Mouse (Mus musculus): ENCODE results near the gene Meaf6. TPM values are rescaled to one million over a fixed set of nuclear protein-coding genes. Genes with fewer than 3 reads are reported as not detected.

Gene Meaf6
- polyA plus RNA-seq, 1 experiment: 12.7 TPM

DNA sequence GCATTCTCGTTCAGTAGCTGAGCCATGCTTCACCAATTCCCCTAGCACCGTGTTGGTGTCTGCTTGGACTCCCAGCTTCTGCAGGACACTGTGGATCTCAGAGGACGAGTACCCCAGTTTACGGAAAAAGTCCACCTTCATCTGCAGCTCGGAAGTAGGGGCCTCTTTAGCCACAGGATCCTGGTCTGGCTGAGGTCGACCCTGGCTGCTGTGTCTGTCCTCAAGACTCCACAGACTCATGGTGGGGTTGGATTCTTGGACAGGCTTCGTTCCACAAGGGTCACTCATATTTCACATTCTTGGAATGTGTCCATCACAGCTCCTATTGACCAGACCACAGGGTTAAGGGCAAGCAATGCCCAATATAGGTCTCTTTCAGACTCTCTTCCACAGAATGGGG lies 41.8 kb downstream of the Meaf6 start:
- TF ChIP-seq CTCF (IDR thresholded peaks at IDR 0.05; ENCODE audit: extremely low read depth, insufficient read depth, insufficient read length, insufficient replicate concordance): no peak
- no peak for TF ChIP-seq POLR2A (IDR thresholded peaks at IDR 0.05; ENCODE audit: low read depth, low read length)
- 36% methylated on average over 7 of the region's 7 CpGs for WGBS
- Histone ChIP-seq H3K4me1 (ENCODE audit: control insufficient read depth, insufficient read depth, insufficient read length) (peaks cover 35% of the 10 kb centered on the region; the same call in 1 of the 2 replicates), H3K4me3 (ENCODE audit: extremely low read depth, insufficient read depth, insufficient read length) (peak overlapping the region; percentile 85), H3K27ac (ENCODE audit: insufficient read depth, low read length) (peak overlapping the region; percentile 99), H3K27me3 (ENCODE audit: control insufficient read depth, insufficient read depth, low read length) (no peaks in the 10 kb centered on the region), H3K36me3 (ENCODE audit: control insufficient read depth, insufficient read depth, low read length) (peaks cover 22% of the 10 kb centered on the region)
- no peak for DNase-seq (ENCODE audit: low read depth in 1 of 2, low spot score in 2 of 2)

DNA sequence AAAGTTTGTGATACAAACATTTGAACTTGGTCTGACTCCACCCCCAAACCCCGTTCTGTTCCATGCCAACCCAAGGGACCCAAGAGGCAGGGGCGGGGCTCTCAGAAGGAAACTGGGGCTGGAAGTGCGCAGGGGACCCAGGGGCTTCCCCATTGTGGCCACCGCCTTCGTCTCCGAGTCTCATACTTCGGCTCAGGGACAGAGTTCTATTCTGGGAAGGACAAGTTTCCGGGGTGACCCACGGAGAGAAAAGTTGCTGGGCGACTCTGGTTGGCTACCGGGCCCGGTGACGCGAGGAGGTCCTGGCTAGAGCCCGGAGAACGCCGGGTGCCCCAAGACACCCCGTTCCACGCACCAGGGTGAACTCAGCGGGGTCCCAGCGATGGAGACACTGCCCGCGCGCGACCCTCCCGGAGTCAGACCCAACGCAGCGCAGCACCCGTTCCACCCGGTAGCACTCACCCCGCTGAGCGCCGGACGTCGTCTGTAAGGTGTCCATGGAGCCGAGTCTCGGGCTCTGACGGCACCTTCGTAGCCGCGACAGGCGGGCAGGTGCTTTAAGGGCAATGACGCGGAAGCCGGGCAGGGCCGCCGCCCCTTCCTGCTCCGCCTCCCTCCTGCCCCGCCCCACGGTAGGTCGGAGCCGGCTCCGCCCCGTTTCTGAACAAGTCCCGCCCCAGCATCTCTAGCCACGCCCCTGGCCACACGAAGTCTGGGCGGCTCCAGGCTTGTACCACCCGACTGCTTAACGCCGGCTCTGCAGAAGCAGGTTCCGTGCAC lies 42.6 kb downstream of the Meaf6 start, which contains the start of gene Zc3h12a:
TSS of gene Zc3h12a (minus strand) at position 536 of the 780 bp plus-strand sequence.
- DNase-seq (ENCODE audit: low read depth in 1 of 2, low spot score in 2 of 2): peak; percentile 91 to 93
- Histone ChIP-seq H3K27ac (ENCODE audit: insufficient read depth, low read length) (peak within 1 kb of the TSS; percentile 99), H3K36me3 (ENCODE audit: control insufficient read depth, insufficient read depth, low read length) (peaks cover 19% of the 10 kb centered on the region), H3K4me3 (ENCODE audit: extremely low read depth, insufficient read depth, insufficient read length) (peak within 1 kb of the TSS; percentile 85), H3K27me3 (ENCODE audit: control insufficient read depth, insufficient read depth, low read length) (no peaks in the 10 kb centered on the region), H3K4me1 (ENCODE audit: control insufficient read depth, insufficient read depth, insufficient read length) (peaks cover 29% of the 10 kb centered on the region; the same call in 1 of the 2 replicates)
- under 1% methylated on average over 62 of the region's 62 CpGs for WGBS
- TF ChIP-seq CTCF (IDR thresholded peaks at IDR 0.05; ENCODE audit: extremely low read depth, insufficient read depth, insufficient read length, insufficient replicate concordance) (no peak), POLR2A (IDR thresholded peaks at IDR 0.05; ENCODE audit: low read depth, low read length) (peak; percentile 93)

DNA sequence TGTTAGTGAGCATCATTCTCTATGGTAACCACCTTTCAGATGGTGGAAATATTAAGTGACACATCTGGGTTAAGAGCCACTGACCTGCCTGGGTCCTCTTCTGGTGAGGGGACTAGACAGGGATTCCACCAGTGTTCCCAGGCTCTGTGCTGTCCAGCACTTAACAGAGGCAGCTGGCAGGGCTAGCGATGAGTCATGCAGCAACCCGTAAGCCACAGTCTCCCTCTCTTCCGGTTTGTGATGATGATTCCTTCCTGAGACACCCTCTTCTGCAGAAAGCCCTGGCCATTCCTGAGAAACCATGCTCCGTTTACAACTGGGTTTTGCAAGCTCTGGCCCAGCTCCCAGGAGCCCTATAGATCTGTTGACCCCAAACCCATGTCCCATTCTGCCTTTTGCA lies 46.6 kb downstream of the Meaf6 start:
- no peak for TF ChIP-seq POLR2A (IDR thresholded peaks at IDR 0.05; ENCODE audit: low read depth, low read length)
- TF ChIP-seq CTCF (IDR thresholded peaks at IDR 0.05; ENCODE audit: extremely low read depth, insufficient read depth, insufficient read length, insufficient replicate concordance): no peak
- Histone ChIP-seq H3K27me3 (ENCODE audit: control insufficient read depth, insufficient read depth, low read length) (no peaks in the 10 kb centered on the region), H3K4me1 (ENCODE audit: control insufficient read depth, insufficient read depth, insufficient read length) (peaks cover 8% of the 10 kb centered on the region; the same call in 1 of the 2 replicates), H3K4me3 (ENCODE audit: extremely low read depth, insufficient read depth, insufficient read length) (no peak overlapping the region), H3K27ac (ENCODE audit: insufficient read depth, low read length) (no peak overlapping the region), H3K36me3 (ENCODE audit: control insufficient read depth, insufficient read depth, low read length) (peaks cover 3% of the 10 kb centered on the region)
- WGBS: 13% methylated on average over 4 of the region's 4 CpGs
- DNase-seq (ENCODE audit: low read depth in 1 of 2, low spot score in 2 of 2): no peak

- H3K4me3 ChIP-seq (ENCODE audit: extremely low read depth, insufficient read depth, insufficient read length): no peak overlapping the region
- H3K27ac ChIP-seq (ENCODE audit: insufficient read depth, low read length): no peak overlapping the region
- peak in 1 of 2 experiments; percentile 72 for DNase-seq (ENCODE audit: low read depth in 1 of 2, low spot score in 2 of 2)
- TF ChIP-seq POLR2A (IDR thresholded peaks at IDR 0.05; ENCODE audit: low read depth, low read length) (no peak), CTCF (IDR thresholded peaks at IDR 0.05; ENCODE audit: extremely low read depth, insufficient read depth, insufficient read length, insufficient replicate concordance) (peak; percentile 48; the same call in 1 of the 2 replicates)
- H3K27me3 ChIP-seq (ENCODE audit: control insufficient read depth, insufficient read depth, low read length): no peaks in the 10 kb centered on the region
- WGBS: 31% methylated on average over 5 of the region's 5 CpGs
- H3K4me1 ChIP-seq (ENCODE audit: control insufficient read depth, insufficient read depth, insufficient read length): peaks cover 6% of the 10 kb centered on the region; the same call in 1 of the 2 replicates
- no peaks in the 10 kb centered on the region for H3K36me3 ChIP-seq (ENCODE audit: control insufficient read depth, insufficient read depth, low read length)
Measured at GRCm38 (mm10) chr4:125132394-125132793, 47.5 kb downstream of the Meaf6 start.

- no peaks in the 10 kb centered on the region; the same call in 1 of the 2 replicates for H3K4me1 ChIP-seq (ENCODE audit: control insufficient read depth, insufficient read depth, insufficient read length)
- DNase-seq (ENCODE audit: low read depth in 1 of 2, low spot score in 2 of 2): no peak
- H3K36me3 ChIP-seq (ENCODE audit: control insufficient read depth, insufficient read depth, low read length): no peaks in the 10 kb centered on the region
- no peak overlapping the region for H3K4me3 ChIP-seq (ENCODE audit: extremely low read depth, insufficient read depth, insufficient read length)
- 81% methylated on average over 4 of the region's 4 CpGs for WGBS
- TF ChIP-seq POLR2A (IDR thresholded peaks at IDR 0.05; ENCODE audit: low read depth, low read length) (no peak), CTCF (IDR thresholded peaks at IDR 0.05; ENCODE audit: extremely low read depth, insufficient read depth, insufficient read length, insufficient replicate concordance) (no peak)
- no peak overlapping the region for H3K27ac ChIP-seq (ENCODE audit: insufficient read depth, low read length)
- no peaks in the 10 kb centered on the region for H3K27me3 ChIP-seq (ENCODE audit: control insufficient read depth, insufficient read depth, low read length)
Measured at GRCm38 (mm10) chr4:125134192-125134591, 49.3 kb downstream of the Meaf6 start.

DNA sequence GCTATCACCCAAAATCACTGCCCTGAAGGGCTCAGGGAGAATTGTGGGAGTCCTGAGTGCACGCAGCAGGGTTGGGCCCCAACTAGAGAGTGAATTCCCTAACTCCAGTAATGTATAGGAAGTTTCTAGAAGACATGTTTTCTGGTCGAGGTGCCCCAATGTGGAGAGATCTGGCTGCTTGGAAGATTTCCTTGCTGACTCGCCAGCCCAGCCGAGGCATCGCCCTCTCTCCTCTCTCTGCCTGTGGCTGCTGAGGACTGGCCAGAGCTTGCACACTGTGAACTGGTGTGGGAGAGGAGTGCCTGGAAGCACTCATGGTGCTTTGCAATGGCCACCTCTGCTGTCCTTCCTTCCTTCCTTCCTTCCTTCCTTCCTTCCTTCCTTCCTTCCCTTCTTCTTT lies 49.7 kb downstream of the Meaf6 start:
- 82% methylated on average over 5 of the region's 5 CpGs for WGBS
- Histone ChIP-seq H3K36me3 (ENCODE audit: control insufficient read depth, insufficient read depth, low read length) (no peaks in the 10 kb centered on the region), H3K27ac (ENCODE audit: insufficient read depth, low read length) (no peak overlapping the region), H3K27me3 (ENCODE audit: control insufficient read depth, insufficient read depth, low read length) (no peaks in the 10 kb centered on the region), H3K4me3 (ENCODE audit: extremely low read depth, insufficient read depth, insufficient read length) (no peak overlapping the region), H3K4me1 (ENCODE audit: control insufficient read depth, insufficient read depth, insufficient read length) (no peaks in the 10 kb centered on the region; the same call in 1 of the 2 replicates)
- no peak for DNase-seq (ENCODE audit: low read depth in 1 of 2, low spot score in 2 of 2)
- TF ChIP-seq POLR2A (IDR thresholded peaks at IDR 0.05; ENCODE audit: low read depth, low read length) (no peak), CTCF (IDR thresholded peaks at IDR 0.05; ENCODE audit: extremely low read depth, insufficient read depth, insufficient read length, insufficient replicate concordance) (no peak)

Data from spleen, adult 2 months (tissue).